Mouse (Mus musculus) liver, embryonic 12.5 days (tissue): ENCODE results near the gene Etv6. TPM values are rescaled to one million over a fixed set of nuclear protein-coding genes. Genes with fewer than 3 reads are reported as not detected.

Source experiments
- ATAC-seq: fragments of 200-750 bp; cut with Nextera tagmentation; 2 replicates; pipeline ENCODE4 v1.8.0; 2017; ENCODE audit warnings: moderate number of reproducible peaks, mild to moderate bottlenecking, moderate library complexity
- H3K27ac ChIP-seq: fragments of 300-500 bp; sonication (generic); 2 replicates; pipeline ENCODE4 v1.5.1; 2016; ENCODE audit warnings: mild to moderate bottlenecking
- H3K27me3 ChIP-seq: fragments of 300-500 bp; sonication (generic); replicated peaks from 2 replicates; pipeline ENCODE4 v1.6.1; 2016; ENCODE audit warnings: mild to moderate bottlenecking, moderate library complexity
- H3K36me3 ChIP-seq: fragments of 300-500 bp; sonication (generic); 2 replicates; pipeline ENCODE4 v1.6.1; 2016; ENCODE audit warnings: mild to moderate bottlenecking, moderate library complexity
- H3K4me1 ChIP-seq: fragments of 300-500 bp; sonication (generic); 2 replicates; pipeline ENCODE4 v1.6.1; 2016
- H3K4me2 ChIP-seq: fragments of 300-500 bp; sonication (generic); 2 replicates; pipeline ENCODE4 v1.6.1; 2016; ENCODE audit warnings: mild to moderate bottlenecking, moderate library complexity
- H3K4me3 ChIP-seq: fragments of 300-500 bp; sonication (generic); 2 replicates; pipeline ENCODE4 v1.5.1; 2016; ENCODE audit warnings: mild to moderate bottlenecking, moderate library complexity
- H3K9ac ChIP-seq: fragments of 300-500 bp; sonication (generic); 2 replicates; pipeline ENCODE4 v1.6.1; 2016; ENCODE audit warnings: mild to moderate bottlenecking, moderate library complexity
- H3K9me3 ChIP-seq: fragments of 300-500 bp; sonication (generic); replicated peaks from 2 replicates; pipeline ENCODE4 v1.6.1; 2016; ENCODE audit warnings: mild to moderate bottlenecking, moderate library complexity
- WGBS: fragments of 180-500 bp; shearing (Covaris S2); methylation state at CpG from one replicate; pipeline ENCODE4 v1.1.7; 2016; ENCODE audit not compliant: insufficient replicate concordance; 5-methylcytosine and 5-hydroxymethylcytosine counted together
- polyA plus RNA-seq: library from polyadenylated mRNA; unstranded; fragments of >200 nt; fragmentation: Nextera tagmentation; extraction: Ambion mirVana; gene quantifications from 2 replicates; pipeline ENCODE4 v1.2.1, GENCODE M21; 2016

Etv6 gene
- polyA plus RNA-seq, 1 experiment from 2014 or later: 7.9 TPM

DNA sequence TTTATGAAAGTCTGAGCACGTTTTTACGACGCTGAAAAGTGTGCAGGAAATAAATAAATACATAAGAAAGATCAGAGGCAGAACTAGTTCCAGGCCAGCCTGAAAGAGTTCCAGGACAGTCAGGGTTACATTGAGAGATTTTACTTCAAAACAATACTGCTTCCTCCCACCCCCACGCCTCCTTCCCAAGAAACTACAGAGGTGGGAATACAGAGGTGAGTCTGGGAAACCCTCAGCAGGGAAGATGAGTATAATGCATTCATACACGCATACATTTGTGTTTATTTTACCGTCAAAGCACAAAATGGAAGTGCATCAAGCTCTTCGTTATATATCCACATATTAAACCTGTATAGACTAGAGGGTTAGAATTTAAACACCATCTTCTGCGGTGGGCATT is 1.1 kb upstream of the Etv6 start:
- whole genome bisulfite sequencing: 2% methylated on average over 8 of the region's 8 CpGs
- no peaks in the 10 kb centered on the region for H3K27me3 ChIP-seq
- H3K27ac ChIP-seq: no peak overlapping the region
- peak overlapping the region; percentile 82 for H3K4me3 ChIP-seq
- no peaks in the 10 kb centered on the region for H3K36me3 ChIP-seq
- ATAC-seq: no peak
- peaks cover 43% of the 10 kb centered on the region for H3K4me1 ChIP-seq
- H3K4me2 ChIP-seq: peak overlapping the region; percentile 94
- peak overlapping the region; percentile 81; the same call in 1 of the 2 replicates for H3K9ac ChIP-seq
- no peaks in the 10 kb centered on the region for H3K9me3 ChIP-seq

- Histone ChIP-seq H3K4me3 (peak overlapping the region; percentile 82), H3K27ac (peak overlapping the region; percentile 88), H3K4me2 (peak overlapping the region; percentile 94), H3K4me1 (peaks cover 45% of the 10 kb centered on the region), H3K9me3 (no peaks in the 10 kb centered on the region), H3K27me3 (no peaks in the 10 kb centered on the region), H3K36me3 (no peaks in the 10 kb centered on the region), H3K9ac (peak overlapping the region; percentile 81)
- ATAC-seq: peak; percentile 83
- WGBS: under 1% methylated on average over 55 of the region's 55 CpGs
Measured at GRCm38 (mm10) chr6:134034904-134035489, 503 bp upstream of the Etv6 start.

- H3K36me3 ChIP-seq: no peaks in the 10 kb centered on the region
- peaks cover 58% of the 10 kb centered on the region for H3K4me1 ChIP-seq
- under 1% methylated on average over 8 of the region's 8 CpGs for WGBS
- no peak for ATAC-seq
- no peaks in the 10 kb centered on the region for H3K27me3 ChIP-seq
- peak overlapping the region; percentile 82 for H3K4me3 ChIP-seq
- peak overlapping the region; percentile 88; the same call in 1 of the 2 replicates for H3K27ac ChIP-seq
- peak overlapping the region; percentile 94 for H3K4me2 ChIP-seq
- H3K9me3 ChIP-seq: no peaks in the 10 kb centered on the region
- peak overlapping the region; percentile 81 for H3K9ac ChIP-seq
Measured at GRCm38 (mm10) chr6:134036491-134036911, 1.0 kb downstream of the Etv6 start.

DNA sequence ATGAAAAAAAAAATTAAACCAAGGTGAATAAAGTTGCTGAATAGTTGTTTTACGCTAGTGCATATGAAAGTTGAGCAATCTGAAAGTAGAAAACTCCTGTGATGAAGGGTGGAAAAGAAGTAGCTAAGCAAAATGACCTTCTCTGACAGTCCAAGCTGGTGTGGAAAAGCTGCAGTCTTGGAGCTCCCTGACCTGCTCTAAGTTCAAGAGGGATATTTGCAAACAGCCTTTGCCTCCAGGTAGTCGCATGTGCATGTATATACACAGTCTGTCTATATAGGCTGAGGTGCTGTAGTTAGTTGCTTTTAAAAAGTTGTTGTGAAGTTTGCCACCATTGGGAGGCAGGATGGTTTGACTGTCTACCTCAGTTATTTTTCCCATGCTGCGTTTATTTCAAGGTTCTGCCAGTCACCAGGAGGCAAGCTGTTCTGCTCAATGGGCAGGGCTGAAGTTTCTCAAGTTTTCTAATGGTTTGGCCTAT is 1.5 kb downstream of the Etv6 start:
- 8% methylated on average over 3 of the region's 3 CpGs for WGBS
- no peak for ATAC-seq
- no peaks in the 10 kb centered on the region for H3K36me3 ChIP-seq
- H3K4me1 ChIP-seq: peaks cover 58% of the 10 kb centered on the region
- H3K4me2 ChIP-seq: peak overlapping the region; percentile 94
- peak overlapping the region; percentile 81 for H3K9ac ChIP-seq
- H3K4me3 ChIP-seq: peak overlapping the region; percentile 82
- H3K9me3 ChIP-seq: no peaks in the 10 kb centered on the region
- no peaks in the 10 kb centered on the region for H3K27me3 ChIP-seq
- no peak overlapping the region for H3K27ac ChIP-seq

DNA sequence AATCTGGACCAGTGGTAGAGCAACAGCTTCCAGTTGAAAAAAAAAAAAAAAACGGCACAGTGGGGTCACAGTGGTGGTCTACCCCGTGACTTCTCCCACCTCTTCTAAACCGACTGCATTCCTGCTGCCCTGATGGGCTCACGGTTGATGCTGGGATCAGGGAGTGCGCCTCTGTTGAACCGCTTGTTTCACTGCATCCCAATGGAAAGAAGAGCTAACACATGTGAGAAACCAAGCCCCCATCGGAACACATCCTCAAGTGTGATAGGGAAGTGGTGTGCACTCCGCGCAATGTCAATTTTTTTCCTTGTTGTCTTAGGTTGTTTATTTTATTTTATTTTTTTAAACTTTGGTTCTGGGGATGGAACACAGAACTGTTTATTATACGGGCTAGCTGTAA is 2.5 kb downstream of the Etv6 start:
- Histone ChIP-seq H3K36me3 (no peaks in the 10 kb centered on the region), H3K4me1 (peaks cover 59% of the 10 kb centered on the region), H3K9ac (no peak overlapping the region; the same call in 1 of the 2 replicates), H3K4me2 (peak overlapping the region; percentile 94), H3K27ac (no peak overlapping the region), H3K4me3 (peak overlapping the region; percentile 82), H3K27me3 (no peaks in the 10 kb centered on the region), H3K9me3 (no peaks in the 10 kb centered on the region)
- WGBS: 24% methylated on average over 10 of the region's 10 CpGs
- ATAC-seq: no peak

GRCm38 (mm10) chr6:134038881-134039280 is 3.4 kb downstream of the Etv6 start:
- WGBS: 20% methylated on average over 6 of the region's 6 CpGs
- peak overlapping the region; percentile 15; the same call in 1 of the 2 replicates for H3K9ac ChIP-seq
- H3K4me2 ChIP-seq: peak overlapping the region; percentile 94
- no peak overlapping the region for H3K27ac ChIP-seq
- H3K4me3 ChIP-seq: peak overlapping the region; percentile 12; the same call in 1 of the 2 replicates
- no peaks in the 10 kb centered on the region for H3K9me3 ChIP-seq
- peaks cover 63% of the 10 kb centered on the region for H3K4me1 ChIP-seq
- no peaks in the 10 kb centered on the region for H3K36me3 ChIP-seq
- H3K27me3 ChIP-seq: no peaks in the 10 kb centered on the region
- ATAC-seq: no peak

- peaks cover 63% of the 10 kb centered on the region for H3K4me1 ChIP-seq
- WGBS: 64% methylated on average over 8 of the region's 8 CpGs
- H3K36me3 ChIP-seq: no peaks in the 10 kb centered on the region
- peak overlapping the region; percentile 94; the same call in 1 of the 2 replicates for H3K4me2 ChIP-seq
- H3K27ac ChIP-seq: no peak overlapping the region
- ATAC-seq: no peak
- 0 out of 2 replicates have a peak overlapping the region, but pooled peaks have one; percentile 12 for H3K4me3 ChIP-seq
- H3K9me3 ChIP-seq: no peaks in the 10 kb centered on the region
- H3K9ac ChIP-seq: peak overlapping the region; percentile 15; the same call in 1 of the 2 replicates
- H3K27me3 ChIP-seq: no peaks in the 10 kb centered on the region
Measured at GRCm38 (mm10) chr6:134039351-134039750, 3.9 kb downstream of the Etv6 start.

GRCm38 (mm10) chr6:134040312-134040711 is 4.8 kb downstream of the Etv6 start:
- no peaks in the 10 kb centered on the region for H3K36me3 ChIP-seq
- H3K9me3 ChIP-seq: no peaks in the 10 kb centered on the region
- WGBS: 54% methylated on average over 3 of the region's 3 CpGs
- H3K4me1 ChIP-seq: peaks cover 67% of the 10 kb centered on the region
- H3K4me2 ChIP-seq: no peak overlapping the region
- H3K4me3 ChIP-seq: no peak overlapping the region
- H3K9ac ChIP-seq: no peak overlapping the region
- no peaks in the 10 kb centered on the region for H3K27me3 ChIP-seq
- H3K27ac ChIP-seq: no peak overlapping the region
- no peak for ATAC-seq

DNA sequence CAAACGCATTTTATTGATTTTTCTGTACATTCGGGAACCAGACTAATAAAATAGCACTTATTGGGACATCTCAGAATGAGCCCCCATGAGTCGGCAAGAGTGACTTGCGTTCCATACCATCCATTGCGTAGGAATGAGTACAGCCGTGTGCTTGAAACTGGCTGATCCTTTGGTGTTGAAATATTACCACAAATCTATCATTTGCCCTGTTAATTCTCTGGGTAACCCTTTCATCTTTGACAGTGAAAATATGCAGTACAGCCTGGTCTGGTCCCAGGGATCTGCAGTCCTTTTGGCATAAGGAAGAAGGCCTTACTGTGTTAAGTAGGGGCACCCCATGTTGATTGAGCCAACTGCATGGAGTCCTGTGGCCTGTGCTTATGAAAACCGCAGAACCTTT is 5.8 kb downstream of the Etv6 start:
- Histone ChIP-seq H3K9ac (no peak overlapping the region), H3K27ac (no peak overlapping the region), H3K27me3 (no peaks in the 10 kb centered on the region), H3K4me2 (no peak overlapping the region), H3K9me3 (no peaks in the 10 kb centered on the region), H3K4me1 (peaks cover 77% of the 10 kb centered on the region), H3K36me3 (no peaks in the 10 kb centered on the region), H3K4me3 (no peak overlapping the region)
- 63% methylated on average over 7 of the region's 7 CpGs for WGBS
- no peak for ATAC-seq

- no peaks in the 10 kb centered on the region for H3K36me3 ChIP-seq
- no peaks in the 10 kb centered on the region for H3K27me3 ChIP-seq
- H3K9me3 ChIP-seq: no peaks in the 10 kb centered on the region
- no peak overlapping the region for H3K4me3 ChIP-seq
- no peak overlapping the region for H3K27ac ChIP-seq
- no peak overlapping the region for H3K9ac ChIP-seq
- 26% methylated on average over 12 of the region's 12 CpGs for WGBS
- H3K4me2 ChIP-seq: no peak overlapping the region
- ATAC-seq: 0 out of 2 replicates have a peak, but pooled peaks have one; percentile 28
- peaks cover 77% of the 10 kb centered on the region for H3K4me1 ChIP-seq
Measured at GRCm38 (mm10) chr6:134041916-134042315, 6.4 kb downstream of the Etv6 start.

GRCm38 (mm10) chr6:134043545-134043944 is 8.0 kb downstream of the Etv6 start:
- H3K4me1 ChIP-seq: peaks cover 75% of the 10 kb centered on the region
- no peaks in the 10 kb centered on the region for H3K9me3 ChIP-seq
- H3K27me3 ChIP-seq: no peaks in the 10 kb centered on the region
- WGBS: 26% methylated on average over 7 of the region's 7 CpGs
- H3K27ac ChIP-seq: no peak overlapping the region
- H3K36me3 ChIP-seq: no peaks in the 10 kb centered on the region
- no peak overlapping the region for H3K4me2 ChIP-seq
- no peak for ATAC-seq
- no peak overlapping the region for H3K4me3 ChIP-seq
- no peak overlapping the region for H3K9ac ChIP-seq

DNA sequence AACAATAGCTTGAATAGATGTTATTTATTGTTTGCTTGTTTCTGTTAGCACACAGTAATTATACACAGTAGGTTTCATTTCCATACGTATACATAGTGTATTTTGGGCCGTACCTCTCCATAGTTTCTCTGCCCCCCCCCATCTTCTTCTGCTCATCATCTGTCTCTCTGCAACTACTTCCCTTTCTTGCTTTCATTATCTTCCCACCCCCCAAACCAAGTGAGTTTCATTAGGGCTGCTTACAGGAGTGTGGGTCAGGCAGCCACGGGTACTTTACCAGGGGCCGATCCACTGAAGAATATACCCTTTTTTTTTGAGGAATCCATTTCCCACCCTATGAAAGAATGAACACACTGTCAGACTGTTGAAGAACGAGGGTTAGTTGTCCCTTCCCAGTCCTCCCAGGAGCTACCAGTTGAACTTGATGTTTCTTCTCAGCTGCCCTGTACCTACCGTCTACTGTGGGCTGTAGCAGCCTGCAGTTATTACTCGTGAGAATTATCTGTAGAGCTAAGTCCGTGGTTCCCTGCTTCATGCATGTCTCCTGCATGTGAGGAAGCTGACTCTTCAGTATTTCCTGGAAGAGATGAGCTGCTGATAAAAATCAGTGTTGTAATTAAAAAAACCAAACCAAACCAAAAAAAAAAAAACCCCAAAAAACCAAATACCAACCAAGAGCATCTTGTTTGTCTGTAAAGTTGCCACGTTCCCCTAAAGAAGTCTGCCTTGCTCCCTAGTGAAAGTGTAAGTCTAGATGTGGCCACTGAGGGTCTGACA is 9.8 kb downstream of the Etv6 start:
- Histone ChIP-seq H3K4me3 (no peak overlapping the region), H3K27ac (no peak overlapping the region), H3K4me2 (peak overlapping the region; percentile 29), H3K36me3 (no peaks in the 10 kb centered on the region), H3K9ac (no peak overlapping the region), H3K4me1 (peaks cover 68% of the 10 kb centered on the region), H3K27me3 (no peaks in the 10 kb centered on the region), H3K9me3 (no peaks in the 10 kb centered on the region)
- 30% methylated on average over 9 of the region's 9 CpGs for WGBS
- ATAC-seq: no peak
